Mouse (Mus musculus) lung, embryonic 15.5 days (tissue): ENCODE results near the gene Zglp1. TPM values are rescaled to one million over a fixed set of nuclear protein-coding genes. Genes with fewer than 3 reads are reported as not detected.

Experiments
- ATAC-seq: fragments of 200-750 bp; cut with Nextera tagmentation; 2 replicates; pipeline ENCODE4 v1.8.0; 2017; ENCODE audit warnings: moderate number of reproducible peaks, borderline replicate concordance; ENCODE audit not compliant: low FRiP score, low TSS enrichment; ENCODE audit errors: extremely low read depth
- H3K27ac ChIP-seq: fragments of 300-500 bp; sonication (generic); 2 replicates; pipeline ENCODE4 v1.5.1; 2015; ENCODE audit warnings: moderate library complexity, mild to moderate bottlenecking, inconsistent platforms
- H3K27me3 ChIP-seq: fragments of 300-500 bp; sonication (generic); 2 replicates; pipeline ENCODE4 v1.6.1; 2015; ENCODE audit warnings: inconsistent platforms
- H3K36me3 ChIP-seq: fragments of 300-500 bp; sonication (generic); 2 replicates; pipeline ENCODE4 v1.6.1; 2015; ENCODE audit warnings: inconsistent platforms
- H3K4me1 ChIP-seq: fragments of 300-500 bp; sonication (generic); 2 replicates; pipeline ENCODE4 v1.6.1; 2015; ENCODE audit warnings: inconsistent platforms
- H3K4me2 ChIP-seq: fragments of 300-500 bp; sonication (generic); 2 replicates; pipeline ENCODE4 v1.6.1; 2015; ENCODE audit warnings: inconsistent platforms, mild to moderate bottlenecking, moderate library complexity
- H3K4me3 ChIP-seq: fragments of 300-500 bp; sonication (generic); 2 replicates; pipeline ENCODE4 v1.5.1; 2015; ENCODE audit warnings: mild to moderate bottlenecking, inconsistent platforms
- H3K9ac ChIP-seq: fragments of 300-500 bp; sonication (generic); 2 replicates; pipeline ENCODE4 v1.6.1; 2015; ENCODE audit warnings: inconsistent platforms
- H3K9me3 ChIP-seq: fragments of 300-500 bp; sonication (generic); 2 replicates; pipeline ENCODE4 v1.6.1; 2016; ENCODE audit warnings: inconsistent platforms
- WGBS: fragments of 180-500 bp; shearing (Covaris S2); methylation state at CpG from one replicate; pipeline ENCODE4 v1.1.7; 2015; 5-methylcytosine and 5-hydroxymethylcytosine counted together
- polyA plus RNA-seq: library from polyadenylated mRNA; unstranded; fragments of >200 nt; fragmentation: Nextera tagmentation; extraction: Ambion mirVana; gene quantifications from 2 replicates; pipeline ENCODE4 v1.2.1, GENCODE M21; 2015

The Zglp1 gene
- polyA plus RNA-seq, 1 experiment from 2014 or later = 0.76 TPM

GRCm38 (mm10) chr9:21032491-21032890 is 34.4 kb downstream of the Zglp1 start:
- Histone ChIP-seq H3K4me3 (peak overlapping the region; percentile 50), H3K4me2 (peak overlapping the region; percentile 97), H3K9ac (peak overlapping the region; percentile 44; the same call in 1 of the 2 replicates), H3K9me3 (no peaks in the 10 kb centered on the region), H3K27ac (no peak overlapping the region), H3K27me3 (peaks cover 58% of the 10 kb centered on the region), H3K36me3 (no peaks in the 10 kb centered on the region), H3K4me1 (peaks cover 80% of the 10 kb centered on the region)
- no peak for ATAC-seq
- WGBS = 3% methylated on average over 7 of the region's 7 CpGs

- H3K4me2 ChIP-seq = peak within 1 kb of the TSS; percentile 97
- H3K27ac ChIP-seq = peak within 1 kb of the TSS; percentile 58
- under 1% methylated on average over 35 of the region's 35 CpGs for WGBS
- peaks cover 80% of the 10 kb centered on the region for H3K4me1 ChIP-seq
- H3K9ac ChIP-seq = peak within 1 kb of the TSS; percentile 44
- H3K36me3 ChIP-seq = no peaks in the 10 kb centered on the region
- peak within 1 kb of the TSS; percentile 50 for H3K4me3 ChIP-seq
- H3K27me3 ChIP-seq = peaks cover 53% of the 10 kb centered on the region
- no peaks in the 10 kb centered on the region for H3K9me3 ChIP-seq
- no peak for ATAC-seq
Observed at GRCm38 (mm10) chr9:21031896-21032351, 35.0 kb downstream of the Zglp1 start, which contains the start of gene Icam5. Gene Icam5, plus strand, starts transcription at chr9:21032073.

- WGBS = under 1% methylated on average over 36 of the region's 36 CpGs
- H3K4me2 ChIP-seq = peak overlapping the region; percentile 97
- H3K4me1 ChIP-seq = peaks cover 78% of the 10 kb centered on the region
- no peaks in the 10 kb centered on the region for H3K9me3 ChIP-seq
- peak overlapping the region; percentile 58 for H3K27ac ChIP-seq
- H3K27me3 ChIP-seq = peaks cover 47% of the 10 kb centered on the region
- H3K4me3 ChIP-seq = peak overlapping the region; percentile 50
- peak; percentile 29; the same call in 1 of the 2 replicates for ATAC-seq
- H3K36me3 ChIP-seq = no peaks in the 10 kb centered on the region
- H3K9ac ChIP-seq = peak overlapping the region; percentile 19; the same call in 1 of the 2 replicates
Observed at GRCm38 (mm10) chr9:21031251-21031895, 35.5 kb downstream of the Zglp1 start.

GRCm38 (mm10) chr9:21030781-21031250 is 36.1 kb downstream of the Zglp1 start:
- WGBS = 0% methylated on average over 13 of the region's 13 CpGs
- peaks cover 73% of the 10 kb centered on the region for H3K4me1 ChIP-seq
- no peaks in the 10 kb centered on the region for H3K36me3 ChIP-seq
- peaks cover 42% of the 10 kb centered on the region for H3K27me3 ChIP-seq
- H3K9ac ChIP-seq = 0 out of 2 replicates have a peak overlapping the region, but pooled peaks have one; percentile 16
- ATAC-seq = peak; percentile 53; the same call in 1 of the 2 replicates
- H3K4me2 ChIP-seq = peak overlapping the region; percentile 97
- H3K27ac ChIP-seq = peak overlapping the region; percentile 58
- peak overlapping the region; percentile 50 for H3K4me3 ChIP-seq
- no peaks in the 10 kb centered on the region for H3K9me3 ChIP-seq

GRCm38 (mm10) chr9:21030055-21030600 is 36.8 kb downstream of the Zglp1 start:
- Histone ChIP-seq H3K27me3 (peaks cover 35% of the 10 kb centered on the region), H3K9ac (no peak overlapping the region), H3K4me2 (peak overlapping the region; percentile 97), H3K27ac (0 out of 2 replicates have a peak overlapping the region, but pooled peaks have one; percentile 25), H3K36me3 (no peaks in the 10 kb centered on the region), H3K4me1 (peaks cover 73% of the 10 kb centered on the region), H3K4me3 (peak overlapping the region; percentile 50), H3K9me3 (no peaks in the 10 kb centered on the region)
- WGBS = 19% methylated on average over 22 of the region's 22 CpGs
- ATAC-seq = no peak

GRCm38 (mm10) chr9:21029291-21030054 is 37.4 kb downstream of the Zglp1 start, which contains the start of gene Icam4:
Gene Icam4, plus strand, starts transcription at chr9:21029373.
- Histone ChIP-seq H3K27me3 (peaks cover 28% of the 10 kb centered on the region), H3K4me2 (peak within 1 kb of the TSS; percentile 97), H3K4me3 (peak within 1 kb of the TSS; percentile 50), H3K9me3 (no peaks in the 10 kb centered on the region), H3K4me1 (peaks cover 67% of the 10 kb centered on the region), H3K27ac (peak within 1 kb of the TSS; percentile 25), H3K36me3 (no peaks in the 10 kb centered on the region), H3K9ac (no peak within 1 kb of the TSS)
- 2% methylated on average over 37 of the region's 37 CpGs for WGBS
- ATAC-seq = peak; percentile 2; the same call in 1 of the 2 replicates

GRCm38 (mm10) chr9:21028560-21029110 is 38.3 kb downstream of the Zglp1 start:
- Histone ChIP-seq H3K4me3 (no peak overlapping the region), H3K27me3 (peaks cover 21% of the 10 kb centered on the region), H3K27ac (no peak overlapping the region), H3K9me3 (no peaks in the 10 kb centered on the region), H3K4me1 (peaks cover 65% of the 10 kb centered on the region), H3K36me3 (no peaks in the 10 kb centered on the region), H3K9ac (no peak overlapping the region), H3K4me2 (no peak overlapping the region; the same call in 1 of the 2 replicates)
- no peak for ATAC-seq
- 61% methylated on average over 6 of the region's 6 CpGs for WGBS

- H3K36me3 ChIP-seq = no peaks in the 10 kb centered on the region
- H3K27ac ChIP-seq = no peak overlapping the region
- WGBS = 58% methylated on average over 8 of the region's 8 CpGs
- H3K9me3 ChIP-seq = no peaks in the 10 kb centered on the region
- H3K4me2 ChIP-seq = peak overlapping the region; percentile 50; the same call in 1 of the 2 replicates
- H3K4me3 ChIP-seq = no peak overlapping the region
- peaks cover 59% of the 10 kb centered on the region for H3K4me1 ChIP-seq
- no peak for ATAC-seq
- no peak overlapping the region for H3K9ac ChIP-seq
- peaks cover 13% of the 10 kb centered on the region for H3K27me3 ChIP-seq
Observed at GRCm38 (mm10) chr9:21027774-21028290, 39.1 kb downstream of the Zglp1 start.

- Histone ChIP-seq H3K4me3 (peak overlapping the region; percentile 37), H3K9ac (peak overlapping the region; percentile 10), H3K4me2 (peak overlapping the region; percentile 50), H3K36me3 (no peaks in the 10 kb centered on the region), H3K4me1 (peaks cover 59% of the 10 kb centered on the region), H3K9me3 (no peaks in the 10 kb centered on the region), H3K27me3 (peaks cover 3% of the 10 kb centered on the region), H3K27ac (peak overlapping the region; percentile 93; the same call in 1 of the 2 replicates)
- 52% methylated on average over 12 of the region's 12 CpGs for WGBS
- no peak for ATAC-seq
Observed at GRCm38 (mm10) chr9:21026849-21027248, 40.0 kb downstream of the Zglp1 start.

- peak; percentile 62 for ATAC-seq
- no peaks in the 10 kb centered on the region; the same call in 1 of the 2 replicates for H3K36me3 ChIP-seq
- H3K27ac ChIP-seq = peak overlapping the region; percentile 93
- H3K4me2 ChIP-seq = peak overlapping the region; percentile 50
- H3K4me1 ChIP-seq = peaks cover 52% of the 10 kb centered on the region
- no peaks in the 10 kb centered on the region for H3K27me3 ChIP-seq
- 43% methylated on average over 19 of the region's 19 CpGs for WGBS
- no peaks in the 10 kb centered on the region for H3K9me3 ChIP-seq
- peak overlapping the region; percentile 10; the same call in 1 of the 2 replicates for H3K9ac ChIP-seq
- peak overlapping the region; percentile 37 for H3K4me3 ChIP-seq
Observed at GRCm38 (mm10) chr9:21025258-21025810, 41.6 kb downstream of the Zglp1 start.

- no peak for ATAC-seq
- Histone ChIP-seq H3K4me3 (no peak overlapping the region), H3K4me1 (peaks cover 31% of the 10 kb centered on the region), H3K36me3 (no peaks in the 10 kb centered on the region; the same call in 1 of the 2 replicates), H3K4me2 (no peak overlapping the region), H3K9ac (no peak overlapping the region), H3K9me3 (no peaks in the 10 kb centered on the region), H3K27ac (peak overlapping the region; percentile 77), H3K27me3 (no peaks in the 10 kb centered on the region)
- WGBS = 70% methylated on average over 1 of the region's 1 CpGs
Observed at GRCm38 (mm10) chr9:21022726-21023125, 44.2 kb downstream of the Zglp1 start.
